Mouse (Mus musculus) liver, adult 2 months (tissue): ENCODE data around the gene Dbh.

Experiments used
- CTCF ChIP-seq: fragments of 200-500 bp; IDR thresholded peaks from 2 replicates; pipeline ENCODE4 v1.5.1; 2011; ENCODE audit warnings: low read depth, low read length, control low read depth
- POLR2A ChIP-seq: fragments of 200-500 bp; IDR thresholded peaks from 2 replicates; pipeline ENCODE4 v1.6.1; 2011; ENCODE audit warnings: low read length, control low read depth; ENCODE audit not compliant: insufficient read depth; ENCODE audit errors: extremely low read depth

DNA sequence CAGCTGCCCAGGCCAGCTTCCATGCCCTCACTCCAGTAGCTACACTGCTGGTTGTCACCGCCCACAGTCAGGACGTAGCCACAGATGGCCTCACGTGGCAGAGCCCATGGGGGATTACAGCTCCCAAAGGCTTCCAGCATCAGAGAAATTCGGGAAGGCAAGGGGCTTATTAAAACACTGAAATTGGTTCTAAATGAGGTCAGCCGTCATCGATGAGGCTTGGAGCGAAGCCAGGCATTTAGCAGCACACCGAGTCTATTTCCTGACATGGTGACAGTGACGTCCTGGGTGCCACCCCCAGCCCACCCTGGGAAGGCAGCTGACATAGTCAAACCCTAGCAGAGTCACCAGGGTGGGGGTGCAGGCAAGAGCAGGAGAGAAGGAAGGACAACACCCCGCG, 2.4 kb upstream of the Dbh start:
- TF ChIP-seq POLR2A (no peak), CTCF (no peak)
